Mouse (Mus musculus) heart, embryonic 16.5 days (tissue): ENCODE results near the gene Cyp2c50. TPM values are rescaled to one million over a fixed set of nuclear protein-coding genes. Genes with fewer than 3 reads are reported as not detected.
"Not testable (repeated sequence)": the region's sequence is repeated elsewhere in the genome, so short reads cannot be mapped to it uniquely, and the experiment has no call there.

Experiments
- ATAC-seq: fragments of 200-750 bp; cut with Nextera tagmentation; replicated peaks from 2 replicates; pipeline ENCODE4 v1.8.0; 2017; ENCODE audit warnings: moderate number of reproducible peaks; ENCODE audit not compliant: insufficient read depth, low FRiP score; ENCODE audit errors: extremely low read depth
- H3K27ac ChIP-seq: fragments of 300-500 bp; sonication (generic); 2 replicates; pipeline ENCODE4 v1.5.1; 2014; ENCODE audit warnings: mild to moderate bottlenecking, low read length, control low read depth, moderate library complexity
- H3K27me3 ChIP-seq: fragments of 300-500 bp; sonication (generic); 2 replicates; pipeline ENCODE4 v1.6.1; 2014; ENCODE audit warnings: low read length, mixed read lengths; ENCODE audit not compliant: control insufficient read depth, insufficient read depth
- H3K36me3 ChIP-seq: fragments of 300-500 bp; sonication (generic); 2 replicates; pipeline ENCODE4 v1.6.1; 2014; ENCODE audit not compliant: control insufficient read depth, insufficient read depth
- H3K4me1 ChIP-seq: fragments of 300-500 bp; sonication (generic); 2 replicates; pipeline ENCODE4 v1.6.1; 2014; ENCODE audit warnings: low read length, mixed read lengths; ENCODE audit not compliant: control insufficient read depth, insufficient read depth
- H3K4me2 ChIP-seq: fragments of 300-500 bp; sonication (generic); 2 replicates; pipeline ENCODE4 v1.6.1; 2014; ENCODE audit warnings: low read depth, mild to moderate bottlenecking, control low read depth, low read length
- H3K4me3 ChIP-seq: fragments of 300-500 bp; sonication (generic); 2 replicates; pipeline ENCODE4 v1.5.1; 2014; ENCODE audit warnings: mild to moderate bottlenecking, control low read depth, low read length
- H3K9ac ChIP-seq: fragments of 300-500 bp; sonication (generic); 2 replicates; pipeline ENCODE4 v1.6.1; 2014; ENCODE audit warnings: low read length, control low read depth
- H3K9me3 ChIP-seq: fragments of 300-500 bp; sonication (generic); replicated peaks from 2 replicates; pipeline ENCODE4 v1.6.1; 2016; ENCODE audit warnings: low read length; ENCODE audit not compliant: control insufficient read depth
- WGBS: fragments of 180-500 bp; shearing (Covaris S2); extraction: QIAGEN DNeasy Blood & Tissue Kit; methylation state at CpG from one replicate; pipeline ENCODE4 v1.1.7; 2014; 5-methylcytosine and 5-hydroxymethylcytosine counted together
- polyA plus RNA-seq: library from polyadenylated mRNA; unstranded; fragments of >200 nt; fragmentation: Nextera tagmentation; extraction: Ambion mirVana; gene quantifications from 2 replicates; pipeline ENCODE4 v1.2.1, GENCODE M21; 2015

Cyp2c50 gene
- polyA plus RNA-seq, result not detected in 2 replicates

DNA sequence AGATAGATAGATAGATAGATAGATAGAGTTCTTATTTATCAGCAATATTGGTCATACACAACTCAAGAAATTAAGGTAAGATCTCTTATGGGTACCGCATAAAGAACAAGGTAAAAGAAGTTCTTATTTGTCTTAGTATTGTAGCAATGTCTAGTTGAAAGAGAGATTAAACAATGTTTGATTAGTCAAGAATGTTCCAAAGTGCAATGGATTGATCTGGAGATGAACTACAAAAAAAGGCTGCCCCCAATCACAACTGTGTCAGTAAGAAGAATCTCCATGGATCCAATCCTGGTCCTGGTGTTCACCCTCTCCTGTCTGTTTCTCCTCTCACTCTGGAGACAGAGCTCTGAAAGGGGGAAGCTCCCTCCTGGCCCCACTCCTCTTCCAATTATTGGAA lies at the start of gene Cyp2c50:
Gene Cyp2c50 (plus strand): TSS at position 268 of the 400 bp plus-strand sequence.
- H3K4me1 ChIP-seq, H3K4me2 ChIP-seq, H3K27me3 ChIP-seq, H3K9ac ChIP-seq, H3K36me3 ChIP-seq, H3K9me3 ChIP-seq, H3K27ac ChIP-seq, ATAC-seq, H3K4me3 ChIP-seq: not testable (repeated sequence)
- 100% methylated on average over 1 of the region's 1 CpGs for whole genome bisulfite sequencing

- no peak within 1 kb of the TSS for H3K4me2 ChIP-seq
- no peak within 1 kb of the TSS for H3K9ac ChIP-seq
- H3K27me3 ChIP-seq, result no peaks in the 10 kb centered on the region
- H3K4me1 ChIP-seq, result no peaks in the 10 kb centered on the region
- no peak within 1 kb of the TSS for H3K27ac ChIP-seq
- no peak for ATAC-seq
- no peak within 1 kb of the TSS for H3K4me3 ChIP-seq
- no peaks in the 10 kb centered on the region for H3K9me3 ChIP-seq
- no peaks in the 10 kb centered on the region for H3K36me3 ChIP-seq
Observed at GRCm38 (mm10) chr19:40073701-40074100, 15.8 kb upstream of the Cyp2c50 start, which contains the start of gene Cyp2c54. Gene Cyp2c54, minus strand, starts transcription at chr19:40073827.

- no peaks in the 10 kb centered on the region for H3K9me3 ChIP-seq
- no peaks in the 10 kb centered on the region for H3K27me3 ChIP-seq
- WGBS, result 85% methylated on average over 1 of the region's 1 CpGs
- ATAC-seq, result no peak
- no peak overlapping the region for H3K4me2 ChIP-seq
- no peak overlapping the region for H3K9ac ChIP-seq
- no peak overlapping the region for H3K4me3 ChIP-seq
- no peak overlapping the region for H3K27ac ChIP-seq
- no peaks in the 10 kb centered on the region for H3K4me1 ChIP-seq
- H3K36me3 ChIP-seq, result no peaks in the 10 kb centered on the region
Observed at GRCm38 (mm10) chr19:40088381-40088780, 1.1 kb upstream of the Cyp2c50 start.

- ATAC-seq, result no peak
- no peak overlapping the region for H3K4me3 ChIP-seq
Observed at GRCm38 (mm10) chr19:40091111-40091510, 1.6 kb downstream of the Cyp2c50 start.

GRCm38 (mm10) chr19:40119624-40120023 lies 30.1 kb downstream of the Cyp2c50 start:
- not testable (repeated sequence) for H3K27me3 ChIP-seq, H3K4me3 ChIP-seq, H3K4me1 ChIP-seq, ATAC-seq, H3K27ac ChIP-seq, H3K9me3 ChIP-seq, H3K9ac ChIP-seq, H3K36me3 ChIP-seq, H3K4me2 ChIP-seq
- 76% methylated on average over 13 of the region's 13 CpGs for WGBS

More at GRCm38 (mm10) chr19:40091111-40091510, 1.6 kb downstream of the Cyp2c50 start:
- H3K9ac ChIP-seq, result no peak overlapping the region
- no peaks in the 10 kb centered on the region for H3K4me1 ChIP-seq
- H3K27ac ChIP-seq, result no peak overlapping the region
- WGBS, result 63% methylated on average over 3 of the region's 3 CpGs
- H3K27me3 ChIP-seq, result no peaks in the 10 kb centered on the region
- H3K36me3 ChIP-seq, result no peaks in the 10 kb centered on the region
- no peak overlapping the region for H3K4me2 ChIP-seq
- H3K9me3 ChIP-seq, result no peaks in the 10 kb centered on the region

- H3K9me3 ChIP-seq, H3K4me1 ChIP-seq, H3K4me2 ChIP-seq, ATAC-seq, H3K27ac ChIP-seq, H3K36me3 ChIP-seq, H3K9ac ChIP-seq, H3K4me3 ChIP-seq, H3K27me3 ChIP-seq: not testable (repeated sequence)
- 85% methylated on average over 3 of the region's 3 CpGs for WGBS
Observed at GRCm38 (mm10) chr19:40125165-40125564, 35.7 kb downstream of the Cyp2c50 start.

- ATAC-seq, H3K9me3 ChIP-seq, H3K27me3 ChIP-seq, H3K4me1 ChIP-seq, H3K27ac ChIP-seq, H3K4me3 ChIP-seq, H3K9ac ChIP-seq, H3K4me2 ChIP-seq, H3K36me3 ChIP-seq: not testable (repeated sequence)
- 44% methylated on average over 2 of the region's 2 CpGs for WGBS
Observed at GRCm38 (mm10) chr19:40126996-40127395, 37.5 kb downstream of the Cyp2c50 start.

Other genes with a start within 250 kb of the Cyp2c50 start
- not detected in 2 replicates for gene Cyp2c69, start 202.9 kb upstream of the Cyp2c50 start, polyA plus RNA-seq
- not detected in 2 replicates for gene Cyp2c37, start 97.3 kb upstream of the Cyp2c50 start, polyA plus RNA-seq
- gene Cyp2c54, start 15.9 kb upstream of the Cyp2c50 start, polyA plus RNA-seq, result not detected in 2 replicates
- not detected in 2 replicates for gene Cyp2c70, start 97.6 kb downstream of the Cyp2c50 start, polyA plus RNA-seq
- 267 and 270 TPM in 2 replicates for gene Pdlim1, start 182.2 kb downstream of the Cyp2c50 start, polyA plus RNA-seq